Mouse (Mus musculus) liver, postnatal 0 days (tissue): Measurements from ENCODE around the gene Zfp462. TPM values are rescaled to one million over a fixed set of nuclear protein-coding genes. Genes with fewer than 3 reads are reported as not detected.
"Not testable (repeated sequence)": the region's sequence is repeated elsewhere in the genome, so short reads cannot be mapped to it uniquely, and the experiment has no call there.

Source experiments
- ATAC-seq: fragments of 200-750 bp; cut with Nextera tagmentation; 2 replicates; pipeline ENCODE4 v1.8.0; 2017; ENCODE audit warnings: mild to moderate bottlenecking, moderate library complexity
- DNase-seq: peaks from one replicate; pipeline ENCODE4 v3.0.0-alpha.2; 2016
- H3K27ac ChIP-seq: fragments of 300-500 bp; sonication (generic); 2 replicates; pipeline ENCODE4 v1.5.1; 2014; ENCODE audit warnings: antibody characterized with exemption, moderate library complexity, mild to moderate bottlenecking, low read depth
- H3K27me3 ChIP-seq: fragments of 300-500 bp; sonication (generic); 2 replicates; pipeline ENCODE4 v1.6.1; 2014; ENCODE audit warnings: low read length, control low read depth, mixed read lengths; ENCODE audit not compliant: insufficient read depth
- H3K36me3 ChIP-seq: fragments of 300-500 bp; sonication (generic); replicated peaks from 2 replicates; pipeline ENCODE4 v1.6.1; 2014; ENCODE audit warnings: mild to moderate bottlenecking, control low read depth, low read length, moderate library complexity, mixed read lengths; ENCODE audit not compliant: insufficient read depth
- H3K4me1 ChIP-seq: fragments of 300-500 bp; sonication (generic); 2 replicates; pipeline ENCODE4 v1.6.1; 2014; ENCODE audit warnings: antibody characterized with exemption, mild to moderate bottlenecking, control low read depth; ENCODE audit not compliant: insufficient read depth
- H3K4me2 ChIP-seq: fragments of 300-500 bp; sonication (generic); 2 replicates; pipeline ENCODE4 v1.6.1; 2014; ENCODE audit warnings: low read depth, mild to moderate bottlenecking, low read length, moderate library complexity, mixed read lengths
- H3K4me3 ChIP-seq: fragments of 300-500 bp; sonication (generic); 2 replicates; pipeline ENCODE4 v1.5.1; 2014; ENCODE audit warnings: low read depth, low read length
- H3K9ac ChIP-seq: fragments of 300-500 bp; sonication (generic); replicated peaks from 2 replicates; pipeline ENCODE4 v1.6.1; 2014; ENCODE audit warnings: mild to moderate bottlenecking, moderate library complexity
- H3K9me3 ChIP-seq: fragments of 300-500 bp; sonication (generic); 2 replicates; pipeline ENCODE4 v1.6.1; 2016; ENCODE audit warnings: mild to moderate bottlenecking, control low read depth, low read length, mixed read lengths
- CTCF ChIP-seq: sonication (generic); IDR thresholded peaks from 2 replicates; pipeline ENCODE4 v1.5.1; 2016; ENCODE audit warnings: antibody characterized with exemption, low read depth
- EP300 ChIP-seq: IDR thresholded peaks from 2 replicates; pipeline ENCODE4 v1.6.1; 2016; ENCODE audit warnings: antibody characterized with exemption, low read depth, mild to moderate bottlenecking
- WGBS: fragments of 180-500 bp; shearing (Covaris S2); extraction: QIAGEN DNeasy Blood & Tissue Kit; methylation state at CpG from one replicate; pipeline ENCODE4 v1.1.7; 2014; ENCODE audit not compliant: insufficient replicate concordance; 5-methylcytosine and 5-hydroxymethylcytosine counted together
- polyA plus RNA-seq: library from polyadenylated mRNA; unstranded; fragments of >200 nt; fragmentation: Nextera tagmentation; extraction: Ambion mirVana; gene quantifications from 2 replicates; pipeline ENCODE4 v1.2.1, GENCODE M21; 2015

Gene Zfp462
- polyA plus RNA-seq, 1 experiment from 2014 or later = 0.14 TPM

DNA sequence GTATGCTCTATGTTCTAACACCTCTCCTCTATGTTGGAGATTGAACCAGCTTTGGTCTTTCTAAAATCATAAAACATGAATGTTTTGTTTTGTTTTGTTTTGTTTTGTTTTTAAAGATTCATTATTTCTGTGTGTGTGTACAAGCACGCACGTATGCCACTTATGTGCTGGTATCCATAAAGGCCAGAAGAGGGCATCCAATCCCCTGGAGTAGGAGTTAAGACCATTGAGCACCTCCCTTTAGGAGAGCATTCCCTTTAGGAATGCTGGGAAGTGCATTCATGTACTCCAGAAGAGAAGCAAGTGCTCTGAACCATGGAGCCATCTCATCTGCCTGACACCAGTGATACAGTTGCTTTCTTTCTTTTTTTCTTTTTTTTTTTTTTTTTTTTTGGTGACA, 21.5 kb upstream of the Zfp462 start:
- Histone ChIP-seq H3K9me3 (no peaks in the 10 kb centered on the region), H3K36me3 (no peaks in the 10 kb centered on the region), H3K27ac (no peak overlapping the region), H3K4me1 (no peaks in the 10 kb centered on the region), H3K4me2 (no peak overlapping the region), H3K4me3 (no peak overlapping the region), H3K27me3 (no peaks in the 10 kb centered on the region), H3K9ac (no peak overlapping the region)
- WGBS = 85% methylated on average over 2 of the region's 2 CpGs
- ATAC-seq (no peak), DNase-seq (no peak)
- peak; percentile 9; the same call in 1 of the 2 replicates for TF ChIP-seq CTCF
- TF ChIP-seq EP300 = no peak

GRCm38 (mm10) chr4:54924306-54924705, 20.5 kb upstream of the Zfp462 start:
- H3K27ac ChIP-seq = no peak overlapping the region
- no peak overlapping the region for H3K4me2 ChIP-seq
- no peak overlapping the region for H3K9ac ChIP-seq
- no peaks in the 10 kb centered on the region for H3K27me3 ChIP-seq
- TF ChIP-seq EP300 (no peak), CTCF (no peak)
- H3K9me3 ChIP-seq = no peaks in the 10 kb centered on the region
- ATAC-seq (no peak), DNase-seq (no peak)
- H3K36me3 ChIP-seq = no peaks in the 10 kb centered on the region
- H3K4me3 ChIP-seq = no peak overlapping the region
- no peaks in the 10 kb centered on the region for H3K4me1 ChIP-seq
- 80% methylated on average over 2 of the region's 2 CpGs for WGBS

DNA sequence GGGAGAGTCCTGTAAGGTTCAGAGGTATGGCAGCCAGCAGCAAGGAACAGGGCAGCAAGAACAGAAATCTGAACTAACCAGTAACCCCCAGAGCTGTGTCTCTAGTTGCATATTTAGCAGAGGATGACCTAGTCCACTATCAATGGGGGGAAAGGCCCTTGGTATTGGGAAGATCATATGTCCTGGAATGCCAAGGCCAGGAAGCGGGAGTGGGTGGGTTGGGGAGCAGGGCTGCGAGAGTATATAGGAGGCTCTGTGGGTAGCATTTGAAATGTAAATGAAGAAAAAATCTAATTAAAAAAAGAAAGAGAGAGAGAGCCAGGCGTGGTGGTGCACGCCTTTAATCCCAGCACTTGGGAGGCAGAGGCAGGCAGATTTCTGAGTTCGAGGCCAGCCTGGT, 18.4 kb upstream of the Zfp462 start:
- not testable (repeated sequence) for DNase-seq, H3K27ac ChIP-seq, ATAC-seq, H3K36me3 ChIP-seq, H3K4me3 ChIP-seq, H3K9me3 ChIP-seq, H3K4me1 ChIP-seq, H3K4me2 ChIP-seq, H3K9ac ChIP-seq, H3K27me3 ChIP-seq
- WGBS = 75% methylated on average over 5 of the region's 5 CpGs

GRCm38 (mm10) chr4:54927321-54928062, 17.4 kb upstream of the Zfp462 start:
- 71% methylated on average over 8 of the region's 8 CpGs for WGBS
- DNase-seq, H3K36me3 ChIP-seq, H3K27ac ChIP-seq, H3K9ac ChIP-seq, H3K4me1 ChIP-seq, H3K27me3 ChIP-seq, ATAC-seq, H3K4me2 ChIP-seq, H3K9me3 ChIP-seq, H3K4me3 ChIP-seq: not testable (repeated sequence)

GRCm38 (mm10) chr4:54929686-54930085, 15.2 kb upstream of the Zfp462 start:
- Histone ChIP-seq H3K4me2 (no peak overlapping the region), H3K27ac (no peak overlapping the region), H3K4me3 (no peak overlapping the region), H3K9ac (no peak overlapping the region), H3K36me3 (no peaks in the 10 kb centered on the region), H3K27me3 (no peaks in the 10 kb centered on the region), H3K9me3 (no peaks in the 10 kb centered on the region), H3K4me1 (no peaks in the 10 kb centered on the region)
- 78% methylated on average over 2 of the region's 2 CpGs for WGBS
- DNase-seq = no peak
- ATAC-seq = no peak
- TF ChIP-seq CTCF (no peak), EP300 (no peak)

DNA sequence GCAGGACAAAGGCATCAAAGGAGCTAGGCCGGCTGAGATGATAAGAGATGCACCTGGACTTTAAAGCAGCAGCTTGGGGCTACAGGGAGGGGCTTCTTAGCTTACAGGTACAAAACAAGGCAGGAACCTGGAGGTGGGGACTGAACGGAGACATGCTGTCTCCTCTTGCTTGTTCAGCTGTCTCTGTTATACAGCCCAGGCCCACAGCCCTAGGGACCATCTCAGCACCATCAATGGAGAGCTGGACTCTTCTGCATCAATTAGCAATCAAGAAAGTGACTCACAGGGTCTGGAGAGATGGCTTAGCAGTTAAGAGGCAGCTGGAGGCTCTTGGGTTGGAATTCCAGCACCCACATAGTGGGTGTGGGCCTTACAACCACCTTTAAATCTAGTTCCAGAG, 12.2 kb upstream of the Zfp462 start:
- WGBS = 41% methylated on average over 2 of the region's 2 CpGs
- TF ChIP-seq CTCF (no peak), EP300 (no peak)

GRCm38 (mm10) chr4:54937161-54937560, 7.7 kb upstream of the Zfp462 start:
- no peaks in the 10 kb centered on the region for H3K4me1 ChIP-seq
- no peak overlapping the region for H3K4me3 ChIP-seq
- no peaks in the 10 kb centered on the region for H3K9me3 ChIP-seq
- H3K36me3 ChIP-seq = no peaks in the 10 kb centered on the region
- no peak overlapping the region for H3K9ac ChIP-seq
- no peak overlapping the region for H3K4me2 ChIP-seq
- ATAC-seq (no peak), DNase-seq (no peak)
- no peak overlapping the region for H3K27ac ChIP-seq
- TF ChIP-seq CTCF (no peak), EP300 (no peak)
- no peaks in the 10 kb centered on the region for H3K27me3 ChIP-seq
- WGBS = 61% methylated on average over 1 of the region's 1 CpGs

More for the DNA sequence above, 12.2 kb upstream of the Zfp462 start:
- H3K9me3 ChIP-seq = no peaks in the 10 kb centered on the region
- no peak for DNase-seq
- no peak overlapping the region for H3K9ac ChIP-seq
- H3K36me3 ChIP-seq = no peaks in the 10 kb centered on the region
- no peak overlapping the region for H3K4me3 ChIP-seq
- H3K27me3 ChIP-seq = no peaks in the 10 kb centered on the region
- H3K27ac ChIP-seq = no peak overlapping the region
- H3K4me2 ChIP-seq = no peak overlapping the region
- H3K4me1 ChIP-seq = no peaks in the 10 kb centered on the region
- ATAC-seq = no peak
